Mouse (Mus musculus) intestine, embryonic 14.5 days (tissue): Measurements from ENCODE around the gene Pck1. TPM values are rescaled to one million over a fixed set of nuclear protein-coding genes. Genes with fewer than 3 reads are reported as not detected.

Experiments used
- polyA plus RNA-seq: library from polyadenylated mRNA; unstranded; fragments of >200 nt; fragmentation: Nextera tagmentation; extraction: Ambion mirVana; gene quantifications from 2 replicates; pipeline ENCODE4 v1.2.1, GENCODE M21; 2014

Pck1 gene
- polyA plus RNA-seq, 1 experiment from 2014 or later: 0.77 TPM

Other genes starting within 250 kb of the Pck1 start
- gene Bmp7, start 212.7 kb upstream of the Pck1 start, polyA plus RNA-seq: 18.0 and 20.8 TPM in 2 replicates
- 0.04 TPM in 1 of 2 replicates, not detected in the other for gene Spo11, start 175.3 kb upstream of the Pck1 start, polyA plus RNA-seq
- 143 and 150 TPM in 2 replicates for gene Rae1, start 152.9 kb upstream of the Pck1 start, polyA plus RNA-seq
- 49.4 and 53.0 TPM in 2 replicates for gene Rbm38, start 132.6 kb upstream of the Pck1 start, polyA plus RNA-seq
- gene Ctcfl, start 33.5 kb upstream of the Pck1 start, polyA plus RNA-seq: 0.12 and 0.16 TPM in 2 replicates
- gene Zbp1, start 65.9 kb downstream of the Pck1 start, polyA plus RNA-seq: 0.65 and 0.90 TPM in 2 replicates
- 10.4 and 12.0 TPM in 2 replicates for gene Pmepa1, start 123.5 kb downstream of the Pck1 start, polyA plus RNA-seq